Mouse (Mus musculus): Measurements from ENCODE around the gene Gpr85. TPM values are rescaled to one million over a fixed set of nuclear protein-coding genes. Genes with fewer than 3 reads are reported as not detected.
"Not testable (repeated sequence)": the region's sequence is repeated elsewhere in the genome, so short reads cannot be mapped to it uniquely, and the experiment has no call there.

Gpr85 gene
- total and polyA plus RNA-seq, 2 experiments from 2014 or later = 140 to 156 TPM

- no peaks in the 10 kb centered on the region for H3K36me3 ChIP-seq (ENCODE audit: insufficient read depth)
- WGBS = 1% methylated on average over 19 of the region's 19 CpGs
- H3K4me1 ChIP-seq (ENCODE audit: insufficient read depth) = peaks cover 5% of the 10 kb centered on the region; the same call in 1 of the 2 replicates
- TF ChIP-seq CTCF (IDR thresholded peaks at IDR 0.05; ENCODE audit: low read depth) = no peak
- H3K9me3 ChIP-seq (ENCODE audit: low read length) = no peaks in the 10 kb centered on the region
- H3K4me3 ChIP-seq (ENCODE audit: low read depth, low read length) = peak within 1 kb of the TSS; percentile 65
- H3K27ac ChIP-seq (ENCODE audit: low read depth, low read length) = peak within 1 kb of the TSS; percentile 55; the same call in 1 of the 2 replicates
- DNase-seq (peak; percentile 93), ATAC-seq (peak; percentile 100)
- H3K9ac ChIP-seq = peak within 1 kb of the TSS; percentile 61
- H3K4me2 ChIP-seq (ENCODE audit: low read depth) = peak within 1 kb of the TSS; percentile 48
- H3K27me3 ChIP-seq (ENCODE audit: insufficient read depth, low read length) = no peaks in the 10 kb centered on the region
Observed at GRCm38 (mm10) chr6:13870919-13871624, 31.3 kb upstream of the Gpr85 start, which contains the start of gene 2610001J05Rik. Gene 2610001J05Rik, minus strand, starts transcription at chr6:13871518.

GRCm38 (mm10) chr6:13870289-13870741 lies 30.6 kb upstream of the Gpr85 start:
- 18% methylated on average over 12 of the region's 12 CpGs for WGBS
- H3K9ac ChIP-seq = peak overlapping the region; percentile 23

GRCm38 (mm10) chr6:13860596-13860995 lies 20.9 kb upstream of the Gpr85 start:
- TF ChIP-seq CTCF (IDR thresholded peaks at IDR 0.05; ENCODE audit: low read depth) = no peak
- Histone ChIP-seq H3K4me1 (ENCODE audit: insufficient read depth) (no peaks in the 10 kb centered on the region), H3K4me3 (ENCODE audit: low read depth, low read length) (no peak overlapping the region), H3K9me3 (ENCODE audit: low read length) (no peaks in the 10 kb centered on the region), H3K9ac (no peak overlapping the region), H3K36me3 (ENCODE audit: insufficient read depth) (no peaks in the 10 kb centered on the region), H3K4me2 (ENCODE audit: low read depth) (no peak overlapping the region), H3K27me3 (ENCODE audit: insufficient read depth, low read length) (no peaks in the 10 kb centered on the region), H3K27ac (ENCODE audit: low read depth, low read length) (no peak overlapping the region)
- ATAC-seq (no peak), DNase-seq (no peak)
- WGBS = 96% methylated on average over 1 of the region's 1 CpGs

More at GRCm38 (mm10) chr6:13870289-13870741, 30.6 kb upstream of the Gpr85 start:
- peak overlapping the region; percentile 65 for H3K4me3 ChIP-seq (ENCODE audit: low read depth, low read length)
- H3K4me2 ChIP-seq (ENCODE audit: low read depth) = peak overlapping the region; percentile 48
- peak; percentile 39 for DNase-seq
- no peaks in the 10 kb centered on the region for H3K9me3 ChIP-seq (ENCODE audit: low read length)
- ATAC-seq = no peak
- H3K27ac ChIP-seq (ENCODE audit: low read depth, low read length) = no peak overlapping the region
- H3K27me3 ChIP-seq (ENCODE audit: insufficient read depth, low read length) = no peaks in the 10 kb centered on the region
- no peak for TF ChIP-seq CTCF (IDR thresholded peaks at IDR 0.05; ENCODE audit: low read depth)
- peaks cover 5% of the 10 kb centered on the region; the same call in 1 of the 2 replicates for H3K4me1 ChIP-seq (ENCODE audit: insufficient read depth)
- H3K36me3 ChIP-seq (ENCODE audit: insufficient read depth) = no peaks in the 10 kb centered on the region

- ATAC-seq (no peak), DNase-seq (no peak)
- no peak for TF ChIP-seq CTCF (IDR thresholded peaks at IDR 0.05; ENCODE audit: low read depth)
- Histone ChIP-seq H3K27ac (ENCODE audit: low read depth, low read length) (no peak overlapping the region), H3K4me1 (ENCODE audit: insufficient read depth) (no peaks in the 10 kb centered on the region), H3K4me3 (ENCODE audit: low read depth, low read length) (no peak overlapping the region), H3K9ac (no peak overlapping the region), H3K9me3 (ENCODE audit: low read length) (no peaks in the 10 kb centered on the region), H3K27me3 (ENCODE audit: insufficient read depth, low read length) (no peaks in the 10 kb centered on the region), H3K4me2 (ENCODE audit: low read depth) (no peak overlapping the region), H3K36me3 (ENCODE audit: insufficient read depth) (no peaks in the 10 kb centered on the region)
- WGBS = 95% methylated on average over 6 of the region's 6 CpGs
Observed at GRCm38 (mm10) chr6:13859877-13860585, 20.3 kb upstream of the Gpr85 start.

GRCm38 (mm10) chr6:13854230-13854629 lies 14.5 kb upstream of the Gpr85 start:
- ATAC-seq (no peak), DNase-seq (no peak)
- no peak for TF ChIP-seq CTCF (IDR thresholded peaks at IDR 0.05; ENCODE audit: low read depth)
- WGBS = 22% methylated on average over 10 of the region's 11 CpGs
- Histone ChIP-seq H3K4me1 (ENCODE audit: insufficient read depth) (no peaks in the 10 kb centered on the region), H3K9ac (no peak overlapping the region), H3K9me3 (ENCODE audit: low read length) (no peaks in the 10 kb centered on the region), H3K4me3 (ENCODE audit: low read depth, low read length) (no peak overlapping the region), H3K27ac (ENCODE audit: low read depth, low read length) (no peak overlapping the region), H3K36me3 (ENCODE audit: insufficient read depth) (no peaks in the 10 kb centered on the region), H3K27me3 (ENCODE audit: insufficient read depth, low read length) (no peaks in the 10 kb centered on the region), H3K4me2 (ENCODE audit: low read depth) (no peak overlapping the region)

- Histone ChIP-seq H3K9ac (no peak overlapping the region), H3K4me2 (ENCODE audit: low read depth) (no peak overlapping the region), H3K27ac (ENCODE audit: low read depth, low read length) (no peak overlapping the region), H3K9me3 (ENCODE audit: low read length) (no peaks in the 10 kb centered on the region), H3K4me1 (ENCODE audit: insufficient read depth) (no peaks in the 10 kb centered on the region), H3K4me3 (ENCODE audit: low read depth, low read length) (no peak overlapping the region), H3K27me3 (ENCODE audit: insufficient read depth, low read length) (no peaks in the 10 kb centered on the region), H3K36me3 (ENCODE audit: insufficient read depth) (no peaks in the 10 kb centered on the region)
- DNase-seq (no peak), ATAC-seq (no peak)
- 58% methylated on average over 4 of the region's 4 CpGs for WGBS
- TF ChIP-seq CTCF (IDR thresholded peaks at IDR 0.05; ENCODE audit: low read depth) = no peak
Observed at GRCm38 (mm10) chr6:13853244-13853643, 13.5 kb upstream of the Gpr85 start.

- not testable (repeated sequence) for H3K4me3 ChIP-seq (ENCODE audit: low read depth, low read length); H3K4me1 ChIP-seq (ENCODE audit: insufficient read depth); H3K9ac ChIP-seq; H3K27ac ChIP-seq (ENCODE audit: low read depth, low read length); ATAC-seq; H3K4me2 ChIP-seq (ENCODE audit: low read depth); H3K27me3 ChIP-seq (ENCODE audit: insufficient read depth, low read length); DNase-seq; H3K36me3 ChIP-seq (ENCODE audit: insufficient read depth); H3K9me3 ChIP-seq (ENCODE audit: low read length)
- WGBS = 95% methylated on average over 1 of the region's 1 CpGs
Observed at GRCm38 (mm10) chr6:13846031-13846430, 6.3 kb upstream of the Gpr85 start.

Data from forebrain, postnatal 0 days (tissue).